In genomic region chr19:20361917-20362577, GRCm38 (mm10) we compare ENCODE assay signal across 9 mouse cellular contexts. TPM values are rescaled to one million over a fixed set of nuclear protein-coding genes. Genes with fewer than 3 reads are reported as not detected.
DNase-seq lines count a peak whose midpoint lies in the region; ATAC-seq and TF ChIP-seq lines count a peak whose summit lies in the region.
"Had no signal": no experiment of that assay in that cellular context is flagged by ENCODE, and none has a peak within 500 bp of the region (broad histone marks: within the 10 kb centered on the region; RNA-seq: fewer than 3 reads in every experiment).

No protein-coding gene starts in this region.

- no peak overlapping the region for H3K27ac ChIP-seq in kidney, embryonic 16.5 days (ENCODE audit: low read length)
- H3K27ac ChIP-seq in midbrain, embryonic 16.5 days (ENCODE audit: low read length), result no peak overlapping the region
- H3K27ac ChIP-seq: macrophage had no signal

- intact Hi-C loops in left cerebral cortex, postnatal 10 days (cut with DNase I), result loop anchor here (10.0 kb wide), 2 partner anchors 73 to 403 kb away; no protein-coding TSS in a partner anchor

- CTCF ChIA-PET in Patski (lab: Charles Lee), result interaction anchor here (0.8 to 2.7 kb wide), 9 partner anchors 9 to 402 kb away, joined by 3 to 26 read pairs (median 5); no protein-coding TSS in a partner anchor

- no peak overlapping the region for H3K4me3 ChIP-seq in kidney, embryonic 16.5 days (ENCODE audit: low read length)
- H3K4me3 ChIP-seq in midbrain, embryonic 16.5 days (ENCODE audit: low read depth, low read length), result no peak overlapping the region

- no peaks in the 10 kb centered on the region for H3K9me3 ChIP-seq in kidney, embryonic 16.5 days (ENCODE audit: low read length)
- H3K9me3 ChIP-seq in midbrain, embryonic 16.5 days (replicated peaks; ENCODE audit: control insufficient read depth, low read length, poor library complexity, severe bottlenecking), result no peaks in the 10 kb centered on the region

- DNase-seq in kidney, postnatal 4 days, result no peak
- DNase-seq in Patski (ENCODE audit: low read depth, low spot score), result peak; percentile 15
- no peak for DNase-seq in spleen, postnatal 10 days (ENCODE audit: low spot score in 2 of 2)
- DNase-seq in left cerebral cortex, postnatal 10 days (ENCODE audit: extremely low spot score in 1 of 2, low spot score in 2 of 2), result no peak
- DNase-seq in T-cell, adult 2 months (ENCODE audit: low spot score), result no peak

- peaks cover 3% of the 10 kb centered on the region; the same call in 1 of the 2 replicates for H3K27me3 ChIP-seq in kidney, embryonic 16.5 days (ENCODE audit: insufficient read depth, low read length)
- H3K27me3 ChIP-seq in Patski, result peaks cover 47% of the 10 kb centered on the region
- H3K27me3 ChIP-seq in midbrain, embryonic 16.5 days (ENCODE audit: control insufficient read depth, insufficient read depth, low read depth, low read length), result no peaks in the 10 kb centered on the region

- 48% methylated on average over 2 of the region's 2 CpGs for WGBS in kidney, embryonic 16.5 days
- 52% methylated on average over 2 of the region's 2 CpGs for WGBS in midbrain, embryonic 16.5 days

- H3K36me3 ChIP-seq in kidney, embryonic 16.5 days (ENCODE audit: insufficient read depth, low read length), result no peaks in the 10 kb centered on the region
- no peaks in the 10 kb centered on the region for H3K36me3 ChIP-seq in midbrain, embryonic 16.5 days (ENCODE audit: control insufficient read depth, insufficient read depth, low read length)

- ATAC-seq in kidney, embryonic 16.5 days (ENCODE audit: low FRiP score, low TSS enrichment), result peak; percentile 80; the same call in 1 of the 2 replicates
- no peak for ATAC-seq in Patski
- peak; percentile 74 to 80 for ATAC-seq in hematopoietic stem cell, adult 5-6 weeks (replicated peaks in 1 of 2; ENCODE audit: insufficient read depth in 1 of 2, low FRiP score in 2 of 2, low TSS enrichment in 1 of 2, low read depth in 1 of 2, poor library complexity in 2 of 2, severe bottlenecking in 2 of 2)
- peak; percentile 84 for ATAC-seq in midbrain, embryonic 16.5 days

- POLR2A ChIA-PET in Patski (lab: Charles Lee), result no interaction called here

- no peaks in the 10 kb centered on the region for H3K4me1 ChIP-seq in kidney, embryonic 16.5 days (ENCODE audit: insufficient read depth, low read length)
- no peaks in the 10 kb centered on the region for H3K4me1 ChIP-seq in midbrain, embryonic 16.5 days (ENCODE audit: control insufficient read depth, insufficient read depth, low read length)

- no peak overlapping the region for H3K4me2 ChIP-seq in kidney, embryonic 16.5 days (replicated peaks; ENCODE audit: low read depth, low read length)
- no peak overlapping the region for H3K4me2 ChIP-seq in midbrain, embryonic 16.5 days (ENCODE audit: low read length)

- H3K9ac ChIP-seq in kidney, embryonic 16.5 days (replicated peaks; ENCODE audit: low read length), result no peak overlapping the region
- no peak overlapping the region for H3K9ac ChIP-seq in midbrain, embryonic 16.5 days (ENCODE audit: low read depth, low read length)

- in situ Hi-C loops in Patski (cut with MboI; ENCODE audit: low pct_unique_long_range_greater_than_20kb), result loop anchor here (5.0 to 10.0 kb wide), 3 partner anchors 75 to 403 kb away; partner anchors contain the start of gene Aldh1a7

- TF ChIP-seq CTCF in Patski (IDR thresholded peaks at IDR 0.05), result peak; percentile 47

RNA-seq across cellular contexts. Expression of gene Anxa1, which starts 28.7 kb away (rescaled TPM):
- polyA plus RNA-seq in kidney, embryonic 16.5 days (2015; fragmentation: Nextera tagmentation; extraction: Ambion mirVana), result 37.8 and 46.2 TPM in 2 replicates
- 537 TPM for polyA plus RNA-seq in Patski (2021)
- total RNA-seq in hematopoietic stem cell, adult 5-6 weeks (2017), result 525 and 701 TPM in 2 replicates
- polyA plus RNA-seq in midbrain, embryonic 16.5 days (2015; fragmentation: Nextera tagmentation; extraction: Ambion mirVana), result 7.5 and 9.0 TPM in 2 replicates
- total RNA-seq in left cerebral cortex, postnatal 10 days (2021), result 1 to 10 TPM; 2.5 to 3.2 TPM

Comparison
In these comparisons a context has a peak if more than half of its experiments do, and no peak if none do; other contexts are left out.
1. RNA of gene Anxa1, which starts 28.7 kb away (polyA plus RNA-seq): 537 TPM in Patski (single experiment); 37.8 to 46.2 TPM in kidney, embryonic 16.5 days and 7.5 to 9.0 TPM in midbrain, embryonic 16.5 days; every median in the first group is over 10 times any median in the second.